Mouse (Mus musculus): ENCODE results near the gene Hpgds.

- TF ChIP-seq POLR2A (IDR thresholded peaks at IDR 0.05; ENCODE audit: borderline replicate concordance, extremely low read depth, insufficient read depth, insufficient read length, poor library complexity, severe bottlenecking), result no peak
- TF ChIP-seq CTCF (IDR thresholded peaks at IDR 0.05; ENCODE audit: borderline replicate concordance, extremely low read depth, insufficient read depth, insufficient read length), result no peak
These were observed 19.4 kb upstream of the Hpgds start for GRCm38 (mm10) chr6:65164137-65164536.

Measured in brain, embryonic 14.5 days (tissue).